Mouse (Mus musculus) olfactory bulb, adult 2 months (tissue): ENCODE measurements around the gene Fst. TPM values are rescaled to one million over a fixed set of nuclear protein-coding genes. Genes with fewer than 3 reads are reported as not detected.

Experiments
- H3K27ac ChIP-seq: fragments of 200-500 bp; 2 replicates; pipeline ENCODE4 v1.5.1; 2012; ENCODE audit warnings: low read depth, low read length; ENCODE audit not compliant: insufficient read depth
- H3K4me1 ChIP-seq: fragments of 200-500 bp; 2 replicates; pipeline ENCODE4 v1.6.1; 2012; ENCODE audit warnings: low read length; ENCODE audit not compliant: control insufficient read depth, insufficient read depth
- H3K4me3 ChIP-seq: fragments of 200-500 bp; 2 replicates; pipeline ENCODE4 v1.5.1; 2012; ENCODE audit warnings: mild to moderate bottlenecking, low read depth, low read length, moderate library complexity; ENCODE audit not compliant: insufficient read depth
- CTCF ChIP-seq: fragments of 200-500 bp; IDR thresholded peaks from 2 replicates; pipeline ENCODE4 v1.5.1; 2012; ENCODE audit warnings: low read depth, mild to moderate bottlenecking, low read length, moderate library complexity; ENCODE audit not compliant: insufficient read depth
- POLR2A ChIP-seq: fragments of 200-500 bp; IDR thresholded peaks from 2 replicates; pipeline ENCODE4 v1.6.1; 2012; ENCODE audit warnings: mild to moderate bottlenecking, low read depth, low read length, moderate library complexity; ENCODE audit not compliant: insufficient read depth
- WGBS: fragments of 180-500 bp; shearing (Covaris S2); methylation state at CpG from one replicate; pipeline ENCODE4 v1.1.7; 2018; 5-methylcytosine and 5-hydroxymethylcytosine counted together
- polyA plus RNA-seq: library from polyadenylated mRNA; stranded (reverse); fragments of >200 nt; gene quantifications from 2 replicates; pipeline ENCODE4 v1.2.4, GENCODE M21; 2012; ENCODE audit warnings: low replicate concordance; ENCODE audit not compliant: missing spikeins, insufficient read depth, insufficient read length

The Fst gene
- polyA plus RNA-seq, 1 experiment, result not detected

DNA sequence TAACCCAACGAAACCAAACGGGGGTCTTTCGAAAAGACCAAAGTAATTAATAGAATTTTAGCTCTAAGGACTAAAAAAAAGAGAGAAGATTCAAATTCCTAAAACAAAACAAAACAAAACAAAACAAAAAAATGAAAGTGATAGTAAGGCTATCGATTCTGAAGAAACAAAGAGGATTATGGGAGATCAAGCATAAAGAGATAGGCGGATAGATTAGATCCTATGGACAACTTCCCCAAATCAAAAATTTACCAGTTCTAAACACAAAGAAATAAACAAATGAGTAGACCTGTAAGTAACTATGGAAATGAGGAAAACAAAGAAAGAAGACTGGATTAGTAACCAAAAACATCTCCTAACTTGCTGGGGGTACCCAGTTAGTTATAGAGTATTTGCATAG is 33.5 kb downstream of the Fst start:
- Histone ChIP-seq H3K4me3 (no peak overlapping the region), H3K4me1 (no peaks in the 10 kb centered on the region), H3K27ac (no peak overlapping the region)
- WGBS, result 92% methylated on average over 5 of the region's 5 CpGs
- TF ChIP-seq CTCF (no peak), POLR2A (no peak)

DNA sequence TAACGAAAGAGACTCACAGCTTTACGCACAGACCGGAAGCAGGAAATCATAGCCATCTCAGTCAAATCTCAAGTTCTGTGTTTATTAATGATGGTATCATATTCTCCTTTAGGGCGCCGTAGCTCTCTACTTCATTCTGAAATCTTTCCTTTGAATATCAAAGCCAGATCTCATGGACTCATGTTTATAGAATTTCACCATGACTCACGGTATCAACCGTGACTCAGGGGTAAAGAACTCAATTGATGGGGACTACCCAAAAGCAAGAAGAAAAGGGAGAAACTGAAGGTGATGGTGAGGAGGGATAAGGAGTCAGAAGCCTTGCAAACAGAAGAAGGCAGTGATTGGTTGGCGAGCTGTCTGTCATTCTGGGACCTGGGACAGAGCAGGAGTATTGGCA is 38.5 kb downstream of the Fst start:
- no peak for TF ChIP-seq CTCF
- no peak for TF ChIP-seq POLR2A

DNA sequence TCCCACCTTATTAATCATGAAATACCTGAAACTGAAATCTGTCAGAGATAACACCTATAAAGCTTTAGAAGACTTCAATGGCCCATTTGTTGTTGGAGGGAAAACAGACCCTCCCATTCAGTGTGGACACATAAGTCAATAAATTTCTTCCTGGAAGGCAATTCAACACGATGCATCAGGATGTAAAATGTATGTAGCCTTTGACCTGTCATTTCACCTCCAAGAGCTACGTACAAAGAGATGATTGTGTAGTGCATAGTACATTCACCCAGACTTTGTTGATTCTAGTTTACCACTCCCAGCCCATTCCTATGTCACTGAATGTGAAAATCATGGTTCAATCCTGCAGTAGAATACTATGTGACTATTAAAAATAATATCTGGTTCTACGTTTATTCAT is 39.4 kb downstream of the Fst start:
- Histone ChIP-seq H3K4me1 (no peaks in the 10 kb centered on the region), H3K4me3 (no peak overlapping the region), H3K27ac (no peak overlapping the region)
- WGBS, result 86% methylated on average over 3 of the region's 3 CpGs
- no peak for TF ChIP-seq CTCF
- no peak for TF ChIP-seq POLR2A

More for the DNA sequence above, 38.5 kb downstream of the Fst start:
- Histone ChIP-seq H3K4me3 (no peak overlapping the region), H3K4me1 (no peaks in the 10 kb centered on the region), H3K27ac (no peak overlapping the region)
- WGBS, result 84% methylated on average over 8 of the region's 8 CpGs

DNA sequence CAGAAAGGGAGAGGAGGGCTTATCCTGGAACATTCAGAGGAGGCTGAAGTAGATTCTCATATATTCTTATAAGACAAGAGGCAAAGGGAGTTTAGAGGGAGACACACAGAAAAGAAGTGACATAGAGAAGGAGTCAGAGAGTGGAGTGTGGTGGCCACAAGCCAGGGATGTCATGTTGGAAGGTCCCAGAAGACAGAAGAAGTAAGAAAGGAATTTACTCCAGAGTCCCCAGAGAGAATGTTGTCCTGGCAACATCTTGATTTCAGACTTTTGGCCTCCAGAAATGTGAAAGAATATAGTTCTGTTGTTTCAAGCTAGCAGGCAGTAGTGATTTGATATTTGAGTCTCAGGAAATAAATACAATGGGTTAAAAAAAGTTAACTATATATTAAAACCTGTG is 46.4 kb downstream of the Fst start:
- H3K4me1 ChIP-seq, result no peaks in the 10 kb centered on the region
- TF ChIP-seq CTCF, result no peak
- no peak for TF ChIP-seq POLR2A
- no peak overlapping the region for H3K27ac ChIP-seq
- H3K4me3 ChIP-seq, result no peak overlapping the region

DNA sequence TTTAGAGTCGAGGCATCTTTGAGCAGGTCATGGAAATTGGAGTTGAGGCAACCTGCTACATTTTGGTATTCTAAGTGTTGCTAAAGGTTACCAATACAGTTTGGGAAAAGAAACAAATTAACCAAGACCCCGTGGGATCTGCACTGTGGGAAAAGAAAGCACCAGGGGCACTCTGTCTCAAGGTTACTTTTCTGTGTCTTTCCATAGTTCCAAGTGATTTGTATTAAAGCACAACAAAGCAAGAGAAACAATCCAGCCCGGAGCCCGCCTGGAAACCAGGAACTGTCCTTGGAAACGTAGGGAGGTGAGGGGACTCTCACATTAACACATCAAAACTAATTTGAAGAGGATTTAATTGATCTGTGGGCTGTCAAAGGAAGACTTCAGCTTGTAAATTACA is 51.9 kb downstream of the Fst start:
- Histone ChIP-seq H3K4me1 (no peaks in the 10 kb centered on the region), H3K4me3 (no peak overlapping the region), H3K27ac (no peak overlapping the region)
- TF ChIP-seq CTCF (no peak), POLR2A (no peak)
- WGBS, result 25% methylated on average over 5 of the region's 5 CpGs

DNA sequence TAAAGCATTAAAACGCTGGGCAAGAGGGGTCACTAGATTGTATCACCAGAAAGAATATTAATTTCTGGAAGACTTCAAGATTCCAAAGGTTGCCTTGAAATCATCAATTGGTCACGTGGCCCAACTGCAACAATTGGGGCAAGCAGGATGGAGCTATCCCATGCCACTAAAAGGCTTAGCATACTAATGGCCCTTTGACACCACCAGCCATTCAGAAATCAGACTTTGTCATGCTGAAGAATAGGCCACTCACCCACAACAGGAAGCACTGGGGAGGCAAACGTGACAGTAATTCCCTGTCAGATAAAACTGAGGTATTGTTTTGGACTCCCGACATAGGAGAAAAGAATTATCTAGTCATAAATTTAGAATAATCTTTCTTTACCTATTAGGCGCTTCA is 52.3 kb downstream of the Fst start:
- no peaks in the 10 kb centered on the region for H3K4me1 ChIP-seq
- TF ChIP-seq CTCF, result no peak
- TF ChIP-seq POLR2A, result no peak
- WGBS, result 47% methylated on average over 5 of the region's 5 CpGs

DNA sequence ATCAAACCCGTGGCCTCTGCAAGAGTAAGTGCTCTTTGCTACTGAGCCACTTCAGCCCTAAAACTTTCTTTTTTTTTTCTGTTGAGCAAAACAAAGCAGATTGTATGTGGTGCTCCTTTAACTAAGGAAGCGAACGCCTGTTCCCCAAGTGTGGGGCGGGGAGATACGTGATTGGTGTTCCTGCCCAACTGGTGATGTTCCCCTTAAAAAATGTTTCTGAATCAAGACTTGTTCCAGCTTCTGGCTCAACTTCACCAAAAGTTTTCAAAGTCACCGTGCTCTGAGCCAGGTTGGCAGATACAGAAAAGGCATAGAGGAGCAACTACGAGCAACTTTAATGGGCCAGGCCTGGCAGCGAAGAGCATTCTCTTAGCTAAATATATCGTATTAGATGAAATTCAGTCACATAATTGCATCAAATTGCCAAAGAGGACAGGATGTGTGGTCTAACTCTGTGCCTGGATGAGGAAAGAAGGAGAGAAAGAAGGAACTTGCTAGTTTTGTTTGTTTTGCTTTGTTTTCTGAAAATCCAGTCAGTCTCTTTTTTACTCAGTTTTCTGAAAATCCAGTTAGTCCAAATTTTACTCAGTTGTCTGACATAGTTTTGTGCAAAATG is 53.5 kb downstream of the Fst start:
- H3K27ac ChIP-seq, result no peak overlapping the region
- WGBS, result 80% methylated on average over 9 of the region's 9 CpGs
- H3K4me1 ChIP-seq, result no peaks in the 10 kb centered on the region
- no peak overlapping the region for H3K4me3 ChIP-seq
- TF ChIP-seq POLR2A (no peak), CTCF (no peak)

More for the DNA sequence above, 52.3 kb downstream of the Fst start:
- no peak overlapping the region for H3K27ac ChIP-seq
- no peak overlapping the region for H3K4me3 ChIP-seq

Other genes with a start within 250 kb of the Fst start
- not detected in 2 replicates for gene Ndufs4, start 70.7 kb downstream of the Fst start, polyA plus RNA-seq